Mouse (Mus musculus): Measurements from ENCODE around the gene Nppb. TPM values are rescaled to one million over a fixed set of nuclear protein-coding genes. Genes with fewer than 3 reads are reported as not detected.
A peak's percentile ranks its signal among the peaks of the same experiment; 100 is the strongest.

Nppb gene
- polyA plus RNA-seq (2014; fragmentation: Nextera tagmentation; extraction: Ambion mirVana) = not detected in 2 replicates

DNA sequence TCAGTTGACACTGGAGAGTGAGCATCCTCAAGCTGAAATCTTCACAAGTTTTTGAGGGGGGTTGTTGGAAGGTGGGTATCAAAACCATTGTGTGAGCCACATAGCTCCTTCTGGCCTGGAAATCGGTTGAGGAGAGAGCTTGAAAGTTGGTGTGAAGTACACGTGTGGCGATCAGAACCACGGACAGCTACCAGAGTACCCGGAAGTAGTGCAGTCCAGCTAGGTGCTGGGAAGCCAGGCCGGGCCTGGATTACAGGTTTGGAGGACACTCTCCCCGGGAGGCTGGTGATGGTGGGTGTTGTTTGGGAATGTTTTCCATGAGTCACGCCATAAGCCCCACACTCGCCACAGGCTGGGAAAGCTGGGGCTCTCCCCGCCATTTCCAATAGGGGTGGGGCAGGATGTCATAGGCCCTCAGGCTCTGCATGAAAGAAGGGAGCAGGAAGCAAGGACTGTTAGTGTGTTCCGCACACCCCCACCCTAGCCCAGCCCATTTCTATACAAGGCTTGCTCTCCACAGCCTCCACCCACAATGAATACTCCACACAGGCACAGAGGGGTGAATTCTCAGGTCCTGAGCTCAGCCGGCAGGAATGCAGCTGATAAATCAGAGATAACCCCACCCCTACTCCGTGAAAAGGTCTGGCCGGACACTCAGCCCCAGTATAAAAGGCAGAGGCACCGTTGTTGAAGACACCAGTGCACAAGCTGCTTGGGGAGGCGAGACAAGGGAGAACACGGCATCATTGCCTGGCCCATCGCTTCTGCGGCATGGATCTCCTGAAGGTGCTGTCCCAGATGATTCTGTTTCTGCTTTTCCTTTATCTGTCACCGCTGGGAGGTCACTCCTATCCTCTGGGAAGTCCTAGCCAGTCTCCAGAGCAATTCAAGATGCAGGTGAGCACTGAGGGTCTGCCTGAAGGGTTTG lies at the start of gene Nppb:
TSS of gene Nppb (plus strand) at position 584 of the 928 bp plus-strand sequence.
- Histone ChIP-seq H3K27me3 (replicated peaks; ENCODE audit: control insufficient read depth, insufficient read depth, low read length) (no peaks in the 10 kb centered on the region), H3K4me3 (ENCODE audit: low read depth, low read length) (no peak within 1 kb of the TSS), H3K9me3 (replicated peaks; ENCODE audit: control insufficient read depth, low read length) (no peaks in the 10 kb centered on the region), H3K27ac (ENCODE audit: low read depth, low read length) (no peak within 1 kb of the TSS), H3K36me3 (ENCODE audit: control insufficient read depth, insufficient read depth, low read length) (no peaks in the 10 kb centered on the region), H3K4me1 (ENCODE audit: control insufficient read depth, insufficient read depth, low read length) (no peaks in the 10 kb centered on the region), H3K9ac (ENCODE audit: low read length) (no peak within 1 kb of the TSS), H3K4me2 (ENCODE audit: low read length) (no peak within 1 kb of the TSS)
- WGBS = 37% methylated on average over 20 of the region's 20 CpGs
- DNase-seq (ENCODE audit: low spot score) (no peak), ATAC-seq (no peak)

DNA sequence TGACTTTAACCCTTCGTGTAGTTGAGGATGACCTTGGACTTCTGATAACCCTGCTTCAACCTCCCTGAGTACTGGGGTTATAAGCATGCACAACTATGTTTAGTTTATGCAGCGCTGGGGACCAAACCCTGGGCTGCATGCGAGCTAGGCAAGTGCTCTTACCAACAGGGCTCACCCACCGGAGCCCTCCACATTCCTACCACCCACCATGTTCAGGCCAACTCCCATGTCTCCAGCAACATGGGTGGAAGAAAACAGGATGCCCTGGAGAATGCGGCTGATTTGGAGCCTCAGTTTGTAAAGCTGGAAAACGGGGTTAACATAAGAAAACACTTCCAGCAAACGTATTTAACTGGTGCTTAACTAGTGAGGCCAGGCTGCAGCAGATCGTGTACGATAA lies 49.7 kb upstream of the Nppb start:
- Histone ChIP-seq H3K4me1 (ENCODE audit: control insufficient read depth, insufficient read depth, low read length) (peaks cover 9% of the 10 kb centered on the region), H3K4me3 (ENCODE audit: low read depth, low read length) (peak overlapping the region; percentile 56), H3K36me3 (ENCODE audit: control insufficient read depth, insufficient read depth, low read length) (no peaks in the 10 kb centered on the region), H3K27me3 (replicated peaks; ENCODE audit: control insufficient read depth, insufficient read depth, low read length) (no peaks in the 10 kb centered on the region), H3K4me2 (ENCODE audit: low read length) (peak overlapping the region; percentile 82), H3K27ac (ENCODE audit: low read depth, low read length) (no peak overlapping the region), H3K9ac (ENCODE audit: low read length) (peak overlapping the region; percentile 66; the same call in 1 of the 2 replicates), H3K9me3 (replicated peaks; ENCODE audit: control insufficient read depth, low read length) (no peaks in the 10 kb centered on the region)
- WGBS = 23% methylated on average over 9 of the region's 9 CpGs
- no peak for ATAC-seq
- DNase-seq (ENCODE audit: low spot score) = no peak

DNA sequence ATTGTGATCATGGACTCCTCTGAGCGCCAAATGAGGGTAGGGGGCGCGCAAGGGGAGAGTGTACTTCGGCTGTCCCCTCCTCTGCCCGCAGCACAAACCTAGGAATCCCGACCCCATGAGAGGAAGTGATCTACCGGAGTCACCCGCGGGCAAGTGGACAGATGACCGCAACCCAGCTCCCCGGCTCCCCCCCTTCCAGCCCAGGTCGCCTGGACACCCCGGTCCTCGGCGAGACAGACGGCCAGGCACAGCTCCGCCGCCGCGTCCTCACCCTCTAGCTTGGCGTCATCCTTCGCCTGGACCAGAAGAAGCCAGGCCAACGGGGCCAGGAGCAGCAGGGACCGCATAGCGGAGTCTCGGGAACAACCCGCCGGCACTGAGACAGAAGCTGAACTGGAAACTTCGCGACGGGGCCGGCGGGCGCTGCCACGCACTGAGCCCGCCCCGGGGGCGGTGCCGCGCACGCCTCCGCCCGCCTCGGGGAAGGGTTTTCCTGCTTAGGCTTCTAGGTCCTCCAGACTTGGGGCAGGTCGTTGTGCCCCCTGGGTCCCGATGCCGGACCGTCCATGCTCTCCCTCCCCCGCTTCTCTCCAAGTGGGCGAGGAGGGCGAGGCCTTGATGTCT lies 49.1 kb upstream of the Nppb start, which contains the start of gene Plod1:
TSS of gene Plod1 (minus strand) at position 437 of the 624 bp plus-strand sequence.
- peak; percentile 60 for ATAC-seq
- DNase-seq (ENCODE audit: low spot score) = peak; percentile 73
- Histone ChIP-seq H3K27ac (ENCODE audit: low read depth, low read length) (no peak within 1 kb of the TSS; the same call in 1 of the 2 replicates), H3K9ac (ENCODE audit: low read length) (peak within 1 kb of the TSS; percentile 66), H3K9me3 (replicated peaks; ENCODE audit: control insufficient read depth, low read length) (no peaks in the 10 kb centered on the region), H3K4me1 (ENCODE audit: control insufficient read depth, insufficient read depth, low read length) (peaks cover 9% of the 10 kb centered on the region), H3K4me2 (ENCODE audit: low read length) (peak within 1 kb of the TSS; percentile 82), H3K27me3 (replicated peaks; ENCODE audit: control insufficient read depth, insufficient read depth, low read length) (no peaks in the 10 kb centered on the region), H3K36me3 (ENCODE audit: control insufficient read depth, insufficient read depth, low read length) (no peaks in the 10 kb centered on the region), H3K4me3 (ENCODE audit: low read depth, low read length) (peak within 1 kb of the TSS; percentile 56)
- WGBS = under 1% methylated on average over 48 of the region's 51 CpGs

DNA sequence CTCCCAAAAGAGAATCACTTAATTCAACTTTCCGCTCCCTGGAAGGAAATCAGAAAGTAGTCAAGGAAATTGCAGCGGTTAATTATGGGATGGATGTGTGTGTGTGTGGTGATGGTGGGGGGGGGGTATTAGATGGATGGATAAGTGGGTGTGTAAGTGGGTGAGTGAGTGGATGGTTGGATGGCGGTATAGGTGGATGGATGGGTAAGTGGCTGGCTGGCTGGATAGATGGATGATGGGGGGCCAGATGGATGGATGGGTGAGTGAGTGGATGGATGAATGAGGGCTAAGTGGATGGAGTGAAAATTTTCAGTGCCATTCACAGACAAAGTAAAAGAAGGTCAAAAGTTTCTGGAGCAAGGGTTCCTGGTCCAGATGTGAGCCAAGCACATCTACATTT lies 48.6 kb upstream of the Nppb start:
- ATAC-seq = no peak
- 39% methylated on average over 3 of the region's 3 CpGs for WGBS
- H3K9ac ChIP-seq (ENCODE audit: low read length) = peak overlapping the region; percentile 66

DNA sequence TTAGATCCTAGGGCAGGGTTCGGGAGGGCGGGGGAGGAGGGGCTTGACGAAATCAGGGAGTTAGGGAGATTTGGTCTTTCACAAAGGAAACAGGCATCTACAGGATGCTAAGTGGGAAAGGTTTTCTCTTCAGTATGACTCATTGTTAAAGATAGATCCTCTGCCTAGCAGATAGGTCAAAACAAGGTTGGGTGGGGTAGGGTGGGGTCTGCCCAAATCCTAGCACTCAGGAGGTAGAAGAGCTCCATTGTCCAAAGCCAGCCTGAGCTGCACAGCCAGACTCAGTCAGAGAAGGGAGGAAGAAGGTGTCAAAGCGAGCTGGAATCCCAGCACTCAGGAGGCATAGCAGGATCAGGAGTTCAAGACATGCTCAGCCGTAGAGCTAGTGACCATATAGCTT lies 48.1 kb upstream of the Nppb start:
- Histone ChIP-seq H3K27me3 (replicated peaks; ENCODE audit: control insufficient read depth, insufficient read depth, low read length) (no peaks in the 10 kb centered on the region), H3K4me3 (ENCODE audit: low read depth, low read length) (no peak overlapping the region), H3K4me2 (ENCODE audit: low read length) (no peak overlapping the region), H3K36me3 (ENCODE audit: control insufficient read depth, insufficient read depth, low read length) (no peaks in the 10 kb centered on the region), H3K27ac (ENCODE audit: low read depth, low read length) (no peak overlapping the region), H3K4me1 (ENCODE audit: control insufficient read depth, insufficient read depth, low read length) (peaks cover 19% of the 10 kb centered on the region), H3K9ac (ENCODE audit: low read length) (no peak overlapping the region), H3K9me3 (replicated peaks; ENCODE audit: control insufficient read depth, low read length) (no peaks in the 10 kb centered on the region)
- WGBS = 47% methylated on average over 5 of the region's 5 CpGs
- DNase-seq (ENCODE audit: low spot score) (no peak), ATAC-seq (no peak)

More for the DNA sequence above, 48.6 kb upstream of the Nppb start:
- Histone ChIP-seq H3K9me3 (replicated peaks; ENCODE audit: control insufficient read depth, low read length) (no peaks in the 10 kb centered on the region), H3K27ac (ENCODE audit: low read depth, low read length) (no peak overlapping the region), H3K4me3 (ENCODE audit: low read depth, low read length) (peak overlapping the region; percentile 56), H3K36me3 (ENCODE audit: control insufficient read depth, insufficient read depth, low read length) (no peaks in the 10 kb centered on the region), H3K4me2 (ENCODE audit: low read length) (peak overlapping the region; percentile 82), H3K27me3 (replicated peaks; ENCODE audit: control insufficient read depth, insufficient read depth, low read length) (no peaks in the 10 kb centered on the region), H3K4me1 (ENCODE audit: control insufficient read depth, insufficient read depth, low read length) (peaks cover 15% of the 10 kb centered on the region)
- no peak for DNase-seq (ENCODE audit: low spot score)

DNA sequence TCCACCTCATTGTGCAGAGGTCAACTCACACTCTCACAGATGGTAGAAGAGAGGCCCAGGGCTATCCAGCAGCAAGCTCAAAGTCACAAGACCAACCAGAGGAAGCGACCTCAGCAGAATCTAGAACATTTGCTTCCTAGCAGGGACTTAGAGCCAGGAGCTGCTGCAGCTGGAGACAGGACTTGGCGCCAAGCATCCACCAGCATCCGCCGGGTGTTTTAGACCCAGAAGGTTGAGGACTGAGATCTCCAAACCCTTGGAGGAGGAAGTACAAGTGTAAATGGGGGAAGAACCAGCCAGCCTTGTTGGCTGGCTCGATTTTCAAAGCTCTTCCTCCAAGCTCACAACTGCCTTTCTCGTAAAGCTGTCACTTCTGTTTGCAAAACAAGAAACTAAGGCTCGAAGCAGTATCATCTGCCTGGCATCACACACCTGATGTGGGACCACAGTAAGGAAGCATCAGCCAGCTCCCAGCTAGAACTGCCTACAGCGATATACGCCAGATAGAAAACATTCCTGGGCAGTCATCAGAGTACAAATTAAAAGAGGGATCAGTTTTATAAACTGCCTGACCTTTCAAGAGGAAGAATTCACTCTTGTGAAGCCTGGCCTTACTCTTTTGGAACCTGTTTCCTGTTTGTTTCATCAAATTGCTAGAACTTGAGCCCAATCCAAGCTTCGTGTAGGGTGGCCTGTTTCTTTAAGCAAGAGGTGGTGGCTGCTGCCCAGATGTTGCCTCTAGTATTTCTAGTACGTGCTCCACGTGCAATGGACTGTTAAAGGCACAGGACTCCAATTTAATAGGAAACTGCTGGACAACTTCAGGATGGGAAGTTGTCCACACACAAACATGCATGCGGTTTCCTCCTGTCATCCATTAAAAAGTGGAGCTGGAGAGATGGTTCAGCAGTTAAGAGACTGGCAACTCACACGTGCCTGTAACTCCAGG lies 47.2 kb upstream of the Nppb start:
- Histone ChIP-seq H3K27me3 (replicated peaks; ENCODE audit: control insufficient read depth, insufficient read depth, low read length) (no peaks in the 10 kb centered on the region), H3K36me3 (ENCODE audit: control insufficient read depth, insufficient read depth, low read length) (0 out of 2 replicates have a peak, but pooled peaks cover 4% of the 10 kb centered on the region), H3K4me1 (ENCODE audit: control insufficient read depth, insufficient read depth, low read length) (peaks cover 25% of the 10 kb centered on the region), H3K4me3 (ENCODE audit: low read depth, low read length) (no peak overlapping the region), H3K9me3 (replicated peaks; ENCODE audit: control insufficient read depth, low read length) (no peaks in the 10 kb centered on the region), H3K9ac (ENCODE audit: low read length) (no peak overlapping the region), H3K27ac (ENCODE audit: low read depth, low read length) (no peak overlapping the region), H3K4me2 (ENCODE audit: low read length) (no peak overlapping the region)
- ATAC-seq = no peak
- 77% methylated on average over 14 of the region's 14 CpGs for WGBS
- no peak for DNase-seq (ENCODE audit: low spot score)

DNA sequence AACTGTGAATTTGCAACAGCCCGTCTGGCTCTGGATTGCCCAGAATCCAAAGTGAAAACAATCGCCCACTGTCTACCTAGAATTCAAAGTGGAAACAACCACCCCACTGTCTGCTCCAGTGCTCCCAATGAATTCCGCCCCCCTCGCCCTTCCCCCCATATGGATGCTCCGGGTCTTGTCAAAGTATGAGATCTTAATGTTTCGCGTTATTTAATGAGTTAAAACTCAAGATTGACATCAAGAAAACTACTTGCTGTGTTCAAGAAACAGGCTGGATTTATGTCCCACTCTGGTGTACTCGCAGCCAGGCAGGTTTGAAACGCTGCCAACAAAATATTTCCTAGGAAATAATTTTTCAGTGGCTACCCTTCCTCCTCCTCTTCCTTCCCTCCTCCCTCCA lies 45.5 kb upstream of the Nppb start:
- 31% methylated on average over 9 of the region's 9 CpGs for WGBS
- H3K36me3 ChIP-seq (ENCODE audit: control insufficient read depth, insufficient read depth, low read length) = peaks cover 19% of the 10 kb centered on the region
- H3K4me2 ChIP-seq (ENCODE audit: low read length) = peak overlapping the region; percentile 20; the same call in 1 of the 2 replicates
- no peaks in the 10 kb centered on the region for H3K9me3 ChIP-seq (replicated peaks; ENCODE audit: control insufficient read depth, low read length)
- ATAC-seq (peak; percentile 18), DNase-seq (ENCODE audit: low spot score) (peak; percentile 51)
- no peak overlapping the region for H3K4me3 ChIP-seq (ENCODE audit: low read depth, low read length)
- H3K9ac ChIP-seq (ENCODE audit: low read length) = no peak overlapping the region
- H3K27ac ChIP-seq (ENCODE audit: low read depth, low read length) = peak overlapping the region; percentile 58
- H3K4me1 ChIP-seq (ENCODE audit: control insufficient read depth, insufficient read depth, low read length) = peaks cover 25% of the 10 kb centered on the region
- no peaks in the 10 kb centered on the region for H3K27me3 ChIP-seq (replicated peaks; ENCODE audit: control insufficient read depth, insufficient read depth, low read length)

DNA sequence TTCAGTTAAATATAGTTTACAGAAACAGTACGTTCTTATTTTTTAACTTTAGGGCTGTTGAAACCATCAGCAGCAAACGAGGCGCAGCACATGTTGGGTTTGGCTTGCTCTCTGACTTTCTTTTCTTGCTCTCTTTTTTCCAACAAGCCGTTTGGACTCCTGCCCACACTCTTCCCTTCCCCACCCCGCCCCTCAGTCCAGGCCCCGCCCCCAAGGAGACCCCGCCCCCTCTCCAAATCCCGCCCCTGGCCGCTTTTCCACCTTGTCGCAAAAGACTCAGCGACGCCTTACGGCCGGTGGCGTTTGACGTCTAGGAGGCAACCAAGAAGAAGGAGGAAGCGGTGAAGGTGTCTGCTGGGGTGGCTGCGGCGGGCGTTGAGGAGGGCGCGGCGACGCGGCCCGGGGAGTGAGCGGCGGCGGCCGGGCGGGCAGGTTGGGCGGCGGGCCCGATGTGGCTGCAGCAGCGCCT lies 45.0 kb upstream of the Nppb start, which contains the start of gene 2510039O18Rik:
TSS of gene 2510039O18Rik (plus strand) at position 320 of the 469 bp plus-strand sequence.
- DNase-seq (ENCODE audit: low spot score) = peak; percentile 95
- H3K9me3 ChIP-seq (replicated peaks; ENCODE audit: control insufficient read depth, low read length) = no peaks in the 10 kb centered on the region
- peak within 1 kb of the TSS; percentile 92 for H3K4me3 ChIP-seq (ENCODE audit: low read depth, low read length)
- H3K4me1 ChIP-seq (ENCODE audit: control insufficient read depth, insufficient read depth, low read length) = peaks cover 25% of the 10 kb centered on the region
- H3K4me2 ChIP-seq (ENCODE audit: low read length) = peak within 1 kb of the TSS; percentile 99
- peak within 1 kb of the TSS; percentile 86 for H3K9ac ChIP-seq (ENCODE audit: low read length)
- peak; percentile 67 for ATAC-seq
- peak within 1 kb of the TSS; percentile 58 for H3K27ac ChIP-seq (ENCODE audit: low read depth, low read length)
- WGBS = 2% methylated on average over 15 of the region's 35 CpGs
- no peaks in the 10 kb centered on the region for H3K27me3 ChIP-seq (replicated peaks; ENCODE audit: control insufficient read depth, insufficient read depth, low read length)
- peaks cover 24% of the 10 kb centered on the region for H3K36me3 ChIP-seq (ENCODE audit: control insufficient read depth, insufficient read depth, low read length)
